Mouse (Mus musculus) embryo, embryonic 11 days (tissue): ENCODE measurements around the gene Polh.

ENCODE experiments used
- DNase-seq: peaks from one replicate; pipeline ENCODE4 v3.0.0-alpha.2; 2015

The Polh gene

DNA sequence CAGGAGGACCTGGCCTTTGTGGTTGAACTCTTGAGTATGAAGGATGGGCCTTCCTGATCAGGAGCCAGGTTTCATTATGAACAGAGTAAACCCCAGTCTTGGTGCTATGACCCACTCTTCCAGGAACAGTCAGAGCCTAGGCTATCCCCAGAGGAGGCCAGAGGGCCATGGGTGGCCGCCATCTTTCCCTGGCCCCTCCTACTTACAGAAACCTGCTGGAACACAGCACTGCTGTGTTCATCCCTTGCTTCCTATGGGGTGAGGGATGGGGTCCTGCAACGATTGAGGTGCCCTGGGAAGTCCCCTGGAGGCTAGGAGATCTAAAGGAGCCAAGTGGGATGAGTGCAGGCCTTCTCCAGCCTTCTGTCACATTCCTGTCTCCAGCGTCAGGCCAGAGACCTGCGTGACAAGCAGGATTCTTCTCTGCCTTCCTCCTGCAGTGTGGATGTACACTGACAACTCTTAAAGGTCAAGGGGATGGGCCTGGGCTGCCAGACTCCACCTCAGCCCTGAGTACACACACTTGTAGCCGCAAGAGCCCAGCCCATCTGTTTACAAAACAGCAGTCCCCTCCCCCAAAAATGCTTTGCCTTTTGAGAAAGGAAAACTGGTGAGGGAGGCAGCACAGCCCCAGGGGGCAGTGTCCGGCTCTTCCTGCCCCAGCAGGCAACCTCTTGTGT lies 74.5 kb downstream of the Polh start:
- no peak for DNase-seq

DNA sequence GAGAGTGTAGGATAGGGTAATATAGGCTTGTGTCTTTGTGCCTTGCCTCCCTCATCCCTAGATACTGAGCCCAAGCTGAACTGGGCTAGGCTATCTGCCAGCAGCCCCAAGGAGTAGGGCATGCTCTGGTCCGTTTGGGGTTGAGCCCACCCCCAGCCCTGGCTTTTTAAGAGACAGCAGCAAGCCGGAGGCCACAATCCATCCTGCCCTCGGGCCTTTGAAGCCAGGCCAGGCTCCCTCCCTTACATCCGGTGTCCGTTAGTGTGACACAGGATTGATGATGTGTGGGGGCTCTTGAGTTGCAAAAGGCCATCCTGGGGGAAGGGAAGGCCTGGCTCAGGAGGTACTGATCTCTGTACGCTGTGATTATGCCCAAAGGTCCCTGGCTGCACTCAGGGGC lies 75.8 kb downstream of the Polh start:
- DNase-seq, result no peak

DNA sequence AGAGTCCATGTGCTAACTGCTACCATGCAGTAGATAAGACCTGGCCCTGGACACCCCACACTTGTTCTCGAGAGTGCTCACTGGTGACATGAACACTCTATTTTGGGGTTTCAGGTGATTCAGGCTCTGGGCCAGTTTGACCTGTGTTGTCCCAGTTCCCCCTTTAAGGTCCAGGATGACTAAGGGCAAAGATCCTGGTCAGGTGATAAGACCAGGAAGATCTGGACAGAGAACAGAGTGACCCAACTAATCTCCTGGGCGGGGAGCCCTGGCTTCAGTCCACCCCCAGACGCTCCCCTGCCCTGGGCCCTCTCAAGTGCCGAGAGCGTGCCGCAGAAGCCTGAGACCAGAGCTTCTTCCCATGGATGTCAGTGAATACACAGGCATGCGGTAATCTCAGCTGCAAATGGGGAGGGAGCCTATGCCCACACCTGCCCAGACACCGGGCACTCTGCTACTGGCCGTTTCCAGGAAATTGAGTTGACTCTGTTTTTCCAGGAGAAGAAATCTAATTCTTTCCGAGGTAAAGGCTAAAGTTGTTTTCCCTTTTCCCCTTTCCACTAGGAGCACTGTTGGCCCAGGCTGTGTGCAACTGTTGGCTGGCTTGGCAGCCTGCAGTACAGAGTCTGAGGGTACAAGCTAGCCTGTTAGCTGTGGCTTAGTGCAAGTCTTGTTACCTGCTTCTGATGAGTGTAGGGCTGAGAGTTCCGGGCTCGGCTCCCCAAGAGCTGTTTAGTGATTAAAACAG lies 78.3 kb downstream of the Polh start:
- no peak for DNase-seq

GRCm38 (mm10) chr17:46123285-46123684 lies 79.2 kb downstream of the Polh start:
- no peak for DNase-seq

DNA sequence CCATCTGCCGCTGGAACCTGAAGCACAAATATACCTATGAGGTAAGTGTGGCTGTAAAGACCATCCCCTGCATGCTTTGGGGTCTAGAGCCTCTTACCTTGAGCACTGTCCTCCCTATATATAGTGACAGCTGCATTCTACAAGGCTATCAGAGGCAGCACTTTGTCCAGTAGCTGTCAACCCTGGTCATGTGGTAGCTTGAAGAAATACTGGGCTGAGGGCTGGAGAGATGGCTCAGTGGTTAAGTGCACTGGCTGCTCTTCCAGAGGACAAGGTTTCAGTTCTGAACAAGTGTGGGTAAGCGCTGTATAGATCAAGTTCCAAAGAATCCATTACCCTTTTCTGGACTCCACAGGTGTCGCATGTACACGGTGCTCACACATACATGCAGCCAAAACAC lies 79.7 kb downstream of the Polh start:
- no peak for DNase-seq
